Mouse (Mus musculus) spleen, adult 2 months (tissue): Measurements from ENCODE around the gene Mthfd1.

Source experiments
- CTCF ChIP-seq: fragments of 200-500 bp; IDR thresholded peaks from 2 replicates; pipeline ENCODE4 v1.5.1; 2011; ENCODE audit warnings: mild to moderate bottlenecking, inconsistent platforms; ENCODE audit not compliant: insufficient read depth, insufficient read length, insufficient replicate concordance; ENCODE audit errors: extremely low read depth
- POLR2A ChIP-seq: fragments of 200-500 bp; IDR thresholded peaks from 2 replicates; pipeline ENCODE4 v1.6.1; 2011; ENCODE audit warnings: low read depth, low read length, inconsistent platforms

DNA sequence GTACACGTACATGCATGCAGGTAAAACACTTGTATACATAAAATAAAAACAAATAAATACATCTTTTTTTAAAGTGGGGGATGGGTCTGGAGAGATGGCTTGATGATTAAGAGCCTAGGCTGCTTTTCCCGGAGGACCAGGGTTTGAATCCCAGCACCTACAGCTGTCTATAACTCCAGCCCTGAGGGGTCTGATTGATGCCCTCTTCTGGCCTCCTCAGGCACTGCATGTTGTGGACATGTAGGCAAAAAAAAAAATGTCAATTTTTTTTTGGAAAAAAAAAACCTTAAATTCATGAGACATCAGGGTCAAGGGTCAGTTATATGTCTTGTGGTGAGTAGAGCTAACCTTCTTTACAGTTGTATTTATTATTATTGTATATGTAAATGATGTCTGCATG, 35.2 kb downstream of the Mthfd1 start:
- TF ChIP-seq CTCF, result peak; percentile 23; the same call in 1 of the 2 replicates
- no peak for TF ChIP-seq POLR2A
